Mouse (Mus musculus) stomach, postnatal 0 days (tissue): ENCODE results near the gene Serpinf2. TPM values are rescaled to one million over a fixed set of nuclear protein-coding genes. Genes with fewer than 3 reads are reported as not detected.
A peak's percentile ranks its signal among the peaks of the same experiment; 100 is the strongest.
"Not testable (repeated sequence)": the region's sequence is repeated elsewhere in the genome, so short reads cannot be mapped to it uniquely, and the experiment has no call there.

Experiments
- ATAC-seq: fragments of 200-750 bp; cut with Nextera tagmentation; 2 replicates; pipeline ENCODE4 v1.8.0; 2017; ENCODE audit not compliant: low FRiP score, low TSS enrichment
- DNase-seq: peaks from one replicate; pipeline ENCODE4 v3.0.0-alpha.2; 2016; ENCODE audit warnings: low spot score
- H3K27ac ChIP-seq: fragments of 300-500 bp; sonication (generic); replicated peaks from 2 replicates; pipeline ENCODE4 v1.5.1; 2014; ENCODE audit warnings: mild to moderate bottlenecking, control low read depth
- H3K27me3 ChIP-seq: fragments of 300-500 bp; sonication (generic); 2 replicates; pipeline ENCODE4 v1.6.1; 2014; ENCODE audit warnings: low read length; ENCODE audit not compliant: control insufficient read depth, insufficient read depth
- H3K36me3 ChIP-seq: fragments of 300-500 bp; sonication (generic); 2 replicates; pipeline ENCODE4 v1.6.1; 2014; ENCODE audit warnings: low read length, mixed read lengths; ENCODE audit not compliant: control insufficient read depth, insufficient read depth
- H3K4me1 ChIP-seq: fragments of 300-500 bp; sonication (generic); replicated peaks from 2 replicates; pipeline ENCODE4 v1.6.1; 2014; ENCODE audit warnings: antibody characterized with exemption; ENCODE audit not compliant: control insufficient read depth, insufficient read depth
- H3K4me2 ChIP-seq: fragments of 300-500 bp; sonication (generic); replicated peaks from 2 replicates; pipeline ENCODE4 v1.6.1; 2014; ENCODE audit warnings: low read depth, mild to moderate bottlenecking, control low read depth, moderate library complexity
- H3K4me3 ChIP-seq: fragments of 300-500 bp; sonication (generic); 2 replicates; pipeline ENCODE4 v1.5.1; 2014; ENCODE audit warnings: low read depth, low read length, control low read depth
- H3K9ac ChIP-seq: fragments of 300-500 bp; sonication (generic); 2 replicates; pipeline ENCODE4 v1.6.1; 2014; ENCODE audit warnings: mild to moderate bottlenecking, low read length, control low read depth, mixed read lengths
- H3K9me3 ChIP-seq: fragments of 300-500 bp; sonication (generic); 2 replicates; pipeline ENCODE4 v1.6.1; 2016; ENCODE audit warnings: low read length; ENCODE audit not compliant: control insufficient read depth
- CTCF ChIP-seq: IDR thresholded peaks from 2 replicates; pipeline ENCODE4 v1.5.1; 2016; ENCODE audit warnings: antibody characterized with exemption, low read depth, mild to moderate bottlenecking, moderate library complexity
- EP300 ChIP-seq: optimal IDR thresholded peaks from 2 replicates; pipeline ENCODE3; 2016; ENCODE audit warnings: antibody characterized with exemption
- WGBS: fragments of 180-500 bp; shearing (Covaris S2); extraction: QIAGEN DNeasy Blood & Tissue Kit; methylation state at CpG from one replicate; pipeline ENCODE4 v1.1.7; 2014; 5-methylcytosine and 5-hydroxymethylcytosine counted together
- polyA plus RNA-seq: library from polyadenylated mRNA; unstranded; fragments of >200 nt; fragmentation: Nextera tagmentation; extraction: Ambion mirVana; gene quantifications from 2 replicates; pipeline ENCODE4 v1.2.1, GENCODE M21; 2015

Serpinf2 gene
- polyA plus RNA-seq, 1 experiment from 2014 or later = 17.8 TPM

DNA sequence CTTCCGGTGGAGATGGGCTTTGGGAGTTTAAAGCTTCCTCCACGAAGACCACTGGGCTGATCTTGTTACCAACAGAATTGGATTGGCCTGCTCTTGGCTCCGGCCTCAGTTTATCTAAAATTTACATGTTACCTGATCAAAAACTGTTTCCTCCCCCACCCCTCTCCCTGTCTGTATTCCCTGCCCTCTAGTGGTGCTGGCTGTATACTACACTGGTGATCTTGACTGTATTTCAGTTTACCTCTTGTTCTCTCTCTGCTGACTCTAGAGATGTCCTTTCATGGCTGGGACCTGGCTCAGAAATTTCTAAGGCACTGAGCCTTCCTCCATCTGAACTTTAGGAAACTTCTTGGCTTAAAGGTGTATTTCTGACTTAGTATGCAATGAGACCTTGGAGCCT is 18.8 kb upstream of the Serpinf2 start:
- H3K9ac ChIP-seq = no peak overlapping the region
- no peak for ATAC-seq
- peaks cover 13% of the 10 kb centered on the region for H3K4me1 ChIP-seq
- H3K4me2 ChIP-seq = no peak overlapping the region
- DNase-seq = peak; percentile 47
- no peak overlapping the region for H3K27ac ChIP-seq
- H3K27me3 ChIP-seq = no peaks in the 10 kb centered on the region
- no peaks in the 10 kb centered on the region for H3K36me3 ChIP-seq
- TF ChIP-seq EP300 = no peak
- peak; percentile 87 for TF ChIP-seq CTCF
- 14% methylated on average over 3 of the region's 3 CpGs for WGBS
- no peak overlapping the region for H3K4me3 ChIP-seq
- no peaks in the 10 kb centered on the region for H3K9me3 ChIP-seq

- no peak overlapping the region for H3K9ac ChIP-seq
- no peak overlapping the region for H3K4me3 ChIP-seq
- no peaks in the 10 kb centered on the region for H3K27me3 ChIP-seq
- peaks cover under 1% of the 10 kb centered on the region; the same call in 1 of the 2 replicates for H3K36me3 ChIP-seq
- H3K4me1 ChIP-seq = peaks cover 13% of the 10 kb centered on the region
- ATAC-seq = no peak
- no peak overlapping the region for H3K27ac ChIP-seq
- DNase-seq = no peak
- no peak overlapping the region for H3K4me2 ChIP-seq
- TF ChIP-seq CTCF = no peak
- TF ChIP-seq EP300 = no peak
- H3K9me3 ChIP-seq = no peaks in the 10 kb centered on the region
- WGBS = 79% methylated on average over 7 of the region's 7 CpGs
These were observed 17.1 kb upstream of the Serpinf2 start for GRCm38 (mm10) chr11:75456440-75456871.

- not testable (repeated sequence) for H3K4me3 ChIP-seq, H3K9ac ChIP-seq, ATAC-seq, H3K9me3 ChIP-seq, H3K4me2 ChIP-seq, DNase-seq, H3K36me3 ChIP-seq, H3K27ac ChIP-seq, H3K27me3 ChIP-seq
- 95% methylated on average over 2 of the region's 2 CpGs for WGBS
- H3K4me1 ChIP-seq = peaks cover 13% of the 10 kb centered on the region
These were observed 16.6 kb upstream of the Serpinf2 start for GRCm38 (mm10) chr11:75455971-75456370.

DNA sequence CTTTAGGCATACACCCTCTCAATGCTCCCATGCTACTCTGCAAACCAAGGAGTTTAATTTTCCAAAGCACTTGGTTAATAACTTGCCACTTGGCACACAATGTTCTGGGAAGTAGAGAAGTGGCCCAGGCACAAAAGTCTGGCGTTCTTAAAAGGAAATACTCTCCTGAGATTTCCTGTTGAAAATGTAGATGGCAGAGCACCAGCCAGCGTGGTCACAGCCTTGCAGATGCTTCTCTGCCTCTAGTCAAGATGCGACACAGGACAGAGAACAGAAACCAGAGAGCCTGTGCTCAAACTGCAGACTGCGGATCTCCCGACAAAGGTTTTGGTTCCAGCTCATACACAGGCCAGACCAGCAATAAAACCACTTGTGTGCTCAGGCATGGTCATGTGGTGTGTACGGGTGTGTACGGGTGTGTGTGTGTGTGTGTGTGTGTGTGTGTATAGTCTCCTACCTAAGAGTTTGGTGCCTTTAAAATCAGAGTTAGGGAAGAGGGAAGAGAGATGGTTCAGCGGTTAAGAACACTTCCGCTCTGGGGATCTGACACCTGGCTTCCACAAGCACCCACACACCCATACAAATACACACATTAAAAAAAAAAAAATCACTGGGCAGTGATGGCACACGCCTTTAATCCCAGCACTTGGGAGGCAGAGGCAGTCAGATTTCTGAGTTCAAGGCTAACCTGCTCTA is 15.8 kb upstream of the Serpinf2 start:
- Histone ChIP-seq H3K27me3 (no peaks in the 10 kb centered on the region), H3K4me1 (peaks cover 13% of the 10 kb centered on the region), H3K9me3 (no peaks in the 10 kb centered on the region), H3K4me3 (peak overlapping the region; percentile 53; the same call in 1 of the 2 replicates), H3K9ac (peak overlapping the region; percentile 71; the same call in 1 of the 2 replicates), H3K27ac (peak overlapping the region; percentile 76), H3K4me2 (peak overlapping the region; percentile 100), H3K36me3 (peaks cover 4% of the 10 kb centered on the region; the same call in 1 of the 2 replicates)
- WGBS = 63% methylated on average over 10 of the region's 10 CpGs
- no peak for DNase-seq
- no peak for TF ChIP-seq EP300
- no peak for TF ChIP-seq CTCF
- no peak for ATAC-seq

GRCm38 (mm10) chr11:75453991-75454930 is 14.9 kb upstream of the Serpinf2 start, which contains the start of gene Wdr81:
TSS of gene Wdr81 (minus strand) at chr11:75454717.
- DNase-seq (peak; percentile 92), ATAC-seq (peak; percentile 91)
- H3K27me3 ChIP-seq = no peaks in the 10 kb centered on the region
- H3K4me2 ChIP-seq = peak within 1 kb of the TSS; percentile 100
- peak; percentile 74 for TF ChIP-seq CTCF
- TF ChIP-seq EP300 = no peak
- 2% methylated on average over 55 of the region's 56 CpGs for WGBS
- peaks cover 9% of the 10 kb centered on the region; the same call in 1 of the 2 replicates for H3K4me1 ChIP-seq
- H3K27ac ChIP-seq = peak within 1 kb of the TSS; percentile 76
- peak within 1 kb of the TSS; percentile 53 for H3K4me3 ChIP-seq
- H3K9me3 ChIP-seq = no peaks in the 10 kb centered on the region
- H3K36me3 ChIP-seq = peaks cover 4% of the 10 kb centered on the region; the same call in 1 of the 2 replicates
- peak within 1 kb of the TSS; percentile 71 for H3K9ac ChIP-seq
